Mouse (Mus musculus) hindbrain, embryonic 11.5 days (tissue): ENCODE results near the gene Podxl. TPM values are rescaled to one million over a fixed set of nuclear protein-coding genes. Genes with fewer than 3 reads are reported as not detected.

ENCODE experiments used
- ATAC-seq: fragments of 200-750 bp; cut with Nextera tagmentation; 2 replicates; pipeline ENCODE4 v1.8.0; 2017; ENCODE audit warnings: mild to moderate bottlenecking, moderate TSS enrichment, moderate library complexity; ENCODE audit not compliant: low FRiP score
- DNase-seq: peaks from one replicate; pipeline ENCODE4 v3.0.0-alpha.2; 2015; ENCODE audit warnings: low spot score
- H3K27ac ChIP-seq: fragments of 300-500 bp; sonication (generic); 2 replicates; pipeline ENCODE4 v1.5.1; 2014; ENCODE audit warnings: mild to moderate bottlenecking, low read depth, low read length
- H3K27me3 ChIP-seq: fragments of 300-500 bp; sonication (generic); 2 replicates; pipeline ENCODE4 v1.6.1; 2014; ENCODE audit warnings: mild to moderate bottlenecking, low read length, moderate library complexity, mixed read lengths; ENCODE audit not compliant: control insufficient read depth, insufficient read depth
- H3K36me3 ChIP-seq: fragments of 300-500 bp; sonication (generic); 2 replicates; pipeline ENCODE4 v1.6.1; 2014; ENCODE audit warnings: mild to moderate bottlenecking, low read length, moderate library complexity, mixed read lengths; ENCODE audit not compliant: control insufficient read depth, insufficient read depth
- H3K4me1 ChIP-seq: fragments of 300-500 bp; sonication (generic); replicated peaks from 2 replicates; pipeline ENCODE4 v1.6.1; 2014; ENCODE audit warnings: low read length, mixed read lengths; ENCODE audit not compliant: control insufficient read depth, insufficient read depth
- H3K4me2 ChIP-seq: fragments of 300-500 bp; sonication (generic); replicated peaks from 2 replicates; pipeline ENCODE4 v1.6.1; 2014; ENCODE audit warnings: mild to moderate bottlenecking, low read depth, low read length
- H3K4me3 ChIP-seq: fragments of 300-500 bp; sonication (generic); 2 replicates; pipeline ENCODE4 v1.5.1; 2014; ENCODE audit warnings: low read depth, low read length
- H3K9ac ChIP-seq: fragments of 300-500 bp; sonication (generic); 2 replicates; pipeline ENCODE4 v1.6.1; 2014; ENCODE audit warnings: low read depth, low read length
- H3K9me3 ChIP-seq: fragments of 300-500 bp; sonication (generic); 2 replicates; pipeline ENCODE4 v1.6.1; 2016; ENCODE audit warnings: low read length; ENCODE audit not compliant: control insufficient read depth
- WGBS: fragments of 180-500 bp; shearing (Covaris S2); extraction: QIAGEN DNeasy Blood & Tissue Kit; methylation state at CpG from one replicate; pipeline ENCODE4 v1.1.7; 2014; 5-methylcytosine and 5-hydroxymethylcytosine counted together
- polyA plus RNA-seq: library from polyadenylated mRNA; unstranded; fragments of >200 nt; fragmentation: Nextera tagmentation; extraction: Ambion mirVana; gene quantifications from 2 replicates; pipeline ENCODE4 v1.2.1, GENCODE M21; 2014

Podxl gene
- polyA plus RNA-seq, 1 experiment from 2014 or later, result 12.4 TPM

DNA sequence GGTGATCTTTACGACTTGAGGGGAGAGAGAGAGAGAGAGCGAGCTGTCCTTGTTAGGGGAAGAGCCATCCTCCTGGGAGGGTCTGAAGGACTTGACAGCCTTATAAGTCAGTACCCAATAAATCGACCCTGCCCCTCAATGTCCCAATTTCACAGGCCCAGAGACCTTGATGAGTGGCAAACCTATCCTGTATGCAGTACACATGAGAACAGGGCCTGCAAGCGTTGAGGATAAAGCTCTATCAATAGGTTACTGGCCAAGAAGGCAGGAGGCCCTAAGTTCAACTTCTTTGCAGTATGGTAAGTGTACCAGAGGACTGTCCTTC is 33.3 kb upstream of the Podxl start:
- Histone ChIP-seq H3K9ac (no peak overlapping the region; the same call in 1 of the 2 replicates), H3K27ac (peak overlapping the region; percentile 85), H3K9me3 (no peaks in the 10 kb centered on the region), H3K36me3 (no peaks in the 10 kb centered on the region), H3K4me1 (peaks cover 9% of the 10 kb centered on the region; the same call in 1 of the 2 replicates), H3K4me2 (peak overlapping the region; percentile 29; the same call in 1 of the 2 replicates), H3K27me3 (no peaks in the 10 kb centered on the region), H3K4me3 (no peak overlapping the region)
- WGBS, result 16% methylated on average over 4 of the region's 4 CpGs
- DNase-seq (no peak), ATAC-seq (no peak; the same call in 1 of the 2 replicates)

DNA sequence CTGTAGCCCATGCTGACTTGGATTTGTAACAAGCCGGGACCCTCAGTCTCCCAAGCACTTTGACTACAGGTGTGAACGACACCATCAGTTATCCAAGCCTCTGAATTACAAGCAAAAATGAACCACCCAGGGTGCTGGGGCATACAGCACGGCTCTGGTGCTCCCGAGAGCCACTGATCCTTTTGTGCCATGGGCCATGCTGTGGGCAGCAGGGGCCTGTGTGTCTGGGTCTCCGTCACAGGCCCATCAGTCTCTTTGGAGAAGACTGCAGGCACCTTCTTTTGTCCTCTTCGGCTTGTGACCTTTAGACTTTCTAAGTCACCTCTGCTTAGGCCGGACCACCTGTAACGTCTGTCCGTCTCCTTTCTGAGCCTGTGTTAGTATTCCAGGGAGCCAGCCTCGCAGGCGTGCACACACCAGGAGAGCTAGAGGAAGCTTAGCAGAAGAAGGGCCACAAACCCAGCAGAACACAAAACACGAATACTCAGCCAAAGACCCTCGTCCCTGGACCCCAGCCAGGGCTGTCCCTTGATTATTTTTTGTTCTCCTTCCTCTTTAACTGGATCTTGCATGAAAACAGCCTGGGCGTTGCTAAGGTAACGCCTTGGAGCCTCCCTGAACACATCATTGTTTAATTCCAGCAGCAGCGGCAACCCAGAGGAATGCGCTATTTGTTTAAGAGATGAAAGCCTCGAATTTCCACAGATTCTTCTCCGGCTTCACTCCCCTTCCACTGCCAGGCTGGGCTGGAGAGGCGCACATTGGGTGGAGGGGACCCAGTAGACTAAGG is 32.8 kb upstream of the Podxl start:
- Histone ChIP-seq H3K4me3 (no peak overlapping the region), H3K4me1 (peaks cover 9% of the 10 kb centered on the region; the same call in 1 of the 2 replicates), H3K27me3 (no peaks in the 10 kb centered on the region), H3K9ac (peak overlapping the region; percentile 34; the same call in 1 of the 2 replicates), H3K36me3 (no peaks in the 10 kb centered on the region), H3K9me3 (no peaks in the 10 kb centered on the region), H3K4me2 (peak overlapping the region; percentile 29), H3K27ac (peak overlapping the region; percentile 85)
- ATAC-seq (peak; percentile 87), DNase-seq (peak; percentile 74)
- WGBS, result 8% methylated on average over 20 of the region's 20 CpGs

DNA sequence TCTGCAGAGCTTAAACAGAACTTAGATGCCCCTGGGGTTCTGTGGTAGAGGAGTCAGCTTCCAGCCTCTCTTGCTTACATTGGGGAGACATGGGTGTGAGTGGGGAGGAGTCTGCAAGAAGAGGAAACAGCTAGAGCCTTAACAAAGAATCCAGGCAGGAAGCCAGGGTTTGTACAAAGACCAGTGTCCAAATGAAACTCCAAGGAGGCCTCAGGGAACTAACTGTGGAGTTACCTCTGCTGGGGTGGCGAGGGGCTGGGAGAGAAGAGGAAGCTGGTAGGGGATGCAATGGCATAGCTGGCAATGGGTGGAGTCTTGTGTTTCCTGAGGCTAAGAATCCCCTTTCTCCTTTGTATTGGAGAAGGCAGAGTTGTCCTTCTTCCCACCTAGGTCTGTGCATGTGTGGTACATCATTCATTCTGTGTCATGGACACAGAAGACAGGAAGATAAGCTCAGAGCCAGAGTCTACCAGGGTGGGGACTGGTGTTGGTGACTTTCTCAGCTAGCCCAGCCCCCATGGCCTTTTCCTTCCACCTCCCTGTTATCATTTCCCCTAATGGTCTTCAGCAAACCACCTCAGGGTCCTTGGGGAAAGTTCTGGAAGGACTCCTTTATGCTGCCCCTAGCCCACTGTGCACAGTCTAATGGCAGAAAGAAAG is 28.9 kb upstream of the Podxl start:
- Histone ChIP-seq H3K27ac (no peak overlapping the region), H3K9me3 (no peaks in the 10 kb centered on the region), H3K27me3 (no peaks in the 10 kb centered on the region), H3K4me3 (no peak overlapping the region), H3K36me3 (no peaks in the 10 kb centered on the region), H3K4me2 (no peak overlapping the region), H3K9ac (no peak overlapping the region), H3K4me1 (peaks cover 2% of the 10 kb centered on the region; the same call in 1 of the 2 replicates)
- ATAC-seq (no peak), DNase-seq (no peak)
- WGBS, result 86% methylated on average over 1 of the region's 1 CpGs

DNA sequence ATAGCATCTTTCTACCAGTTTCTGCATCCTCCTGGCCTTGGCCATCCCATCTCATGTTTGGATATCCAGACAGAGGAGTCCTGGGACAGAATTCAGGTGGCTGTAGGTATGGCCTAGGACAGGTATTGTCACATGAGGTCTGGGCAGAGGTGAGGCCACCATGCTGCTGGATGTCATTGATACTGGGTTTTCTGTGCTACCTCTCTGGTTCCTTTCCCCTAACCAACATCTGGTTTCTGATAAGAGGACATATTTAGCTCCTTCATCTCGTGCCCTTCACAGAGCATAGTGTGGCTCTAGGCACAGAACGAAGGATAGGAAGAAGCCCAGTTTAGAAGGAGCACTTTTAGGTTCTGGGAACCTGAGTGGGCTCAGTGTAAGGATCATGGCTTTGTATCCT is 28.3 kb upstream of the Podxl start:
- Histone ChIP-seq H3K9me3 (no peaks in the 10 kb centered on the region), H3K27me3 (no peaks in the 10 kb centered on the region), H3K36me3 (no peaks in the 10 kb centered on the region), H3K4me3 (no peak overlapping the region), H3K9ac (no peak overlapping the region), H3K27ac (no peak overlapping the region), H3K4me1 (no peaks in the 10 kb centered on the region; the same call in 1 of the 2 replicates), H3K4me2 (no peak overlapping the region)
- no peak for DNase-seq
- 86% methylated on average over 2 of the region's 2 CpGs for WGBS
- no peak for ATAC-seq

DNA sequence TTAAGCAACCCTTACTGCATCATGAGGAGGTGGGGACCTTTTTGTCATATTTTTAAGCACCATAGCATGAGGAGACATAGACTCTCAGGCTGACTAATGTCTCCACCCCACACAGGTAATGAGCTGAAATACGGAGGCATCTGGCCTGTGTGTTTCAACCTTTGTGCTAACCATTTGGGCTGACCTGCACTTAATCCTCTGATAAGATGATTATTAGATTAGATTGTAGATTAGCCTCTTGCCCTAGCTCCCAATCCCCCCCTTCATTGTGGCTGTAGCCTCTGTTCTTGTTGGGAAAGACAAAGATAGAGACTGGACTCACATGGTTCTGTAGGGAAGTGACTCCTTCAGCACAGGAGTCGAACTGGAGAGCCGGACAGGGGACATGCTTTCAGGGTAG is 27.9 kb upstream of the Podxl start:
- Histone ChIP-seq H3K27ac (no peak overlapping the region), H3K36me3 (no peaks in the 10 kb centered on the region), H3K4me1 (no peaks in the 10 kb centered on the region; the same call in 1 of the 2 replicates), H3K9ac (no peak overlapping the region), H3K4me2 (no peak overlapping the region), H3K4me3 (no peak overlapping the region), H3K9me3 (no peaks in the 10 kb centered on the region), H3K27me3 (no peaks in the 10 kb centered on the region)
- ATAC-seq (no peak), DNase-seq (no peak)
- WGBS, result 86% methylated on average over 3 of the region's 3 CpGs

DNA sequence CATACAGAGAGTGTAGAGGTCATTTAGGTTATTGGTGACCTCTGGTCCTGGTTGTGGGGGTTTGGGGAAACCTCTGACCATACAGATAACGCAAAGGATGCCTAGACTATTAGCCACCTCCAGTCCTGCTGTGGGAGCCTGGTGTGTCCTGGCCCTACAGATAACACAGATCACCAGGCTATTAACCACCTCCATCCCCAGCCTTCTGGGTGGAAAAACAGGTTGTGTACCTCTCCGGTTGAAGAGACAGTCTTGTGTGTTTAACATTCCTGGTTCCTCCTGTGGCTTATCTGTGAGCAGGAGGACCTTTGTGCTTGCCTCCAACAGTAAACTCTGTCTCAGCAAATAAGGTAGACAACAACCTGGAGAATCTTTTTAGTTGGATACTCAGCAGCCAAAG is 27.0 kb upstream of the Podxl start:
- H3K4me1 ChIP-seq, result no peaks in the 10 kb centered on the region
- no peak for DNase-seq
- H3K9me3 ChIP-seq, result no peaks in the 10 kb centered on the region
- WGBS, result 77% methylated on average over 2 of the region's 2 CpGs
- no peak for ATAC-seq
- no peak overlapping the region for H3K9ac ChIP-seq
- H3K27ac ChIP-seq, result no peak overlapping the region
- H3K4me3 ChIP-seq, result no peak overlapping the region
- H3K36me3 ChIP-seq, result no peaks in the 10 kb centered on the region
- H3K27me3 ChIP-seq, result no peaks in the 10 kb centered on the region
- H3K4me2 ChIP-seq, result no peak overlapping the region

DNA sequence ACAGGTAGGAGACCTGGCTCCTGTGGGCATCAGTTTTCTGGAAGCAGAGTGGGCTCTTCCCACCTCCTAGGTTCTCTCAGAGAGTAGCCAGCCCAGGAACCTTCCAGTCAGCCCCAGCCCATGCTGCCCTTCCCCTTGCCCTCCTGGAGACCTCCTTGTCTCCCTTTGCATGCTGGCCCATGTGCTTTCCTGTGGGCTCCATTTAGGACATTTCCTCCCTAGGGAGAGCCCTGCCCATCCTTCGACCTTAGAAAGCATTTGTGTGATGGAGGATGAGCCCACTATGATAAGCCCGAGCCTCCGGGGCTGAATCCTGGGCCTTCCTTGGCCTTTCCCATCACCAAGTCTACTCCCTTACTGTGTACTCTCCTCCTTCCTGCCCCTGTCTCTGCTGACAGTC is 25.5 kb upstream of the Podxl start:
- H3K4me1 ChIP-seq, result no peaks in the 10 kb centered on the region
- no peak overlapping the region for H3K4me3 ChIP-seq
- H3K4me2 ChIP-seq, result no peak overlapping the region
- H3K36me3 ChIP-seq, result no peaks in the 10 kb centered on the region
- H3K27me3 ChIP-seq, result no peaks in the 10 kb centered on the region
- DNase-seq, result no peak
- no peak for ATAC-seq
- WGBS, result 83% methylated on average over 3 of the region's 3 CpGs
- no peak overlapping the region for H3K27ac ChIP-seq
- no peaks in the 10 kb centered on the region for H3K9me3 ChIP-seq
- H3K9ac ChIP-seq, result no peak overlapping the region

DNA sequence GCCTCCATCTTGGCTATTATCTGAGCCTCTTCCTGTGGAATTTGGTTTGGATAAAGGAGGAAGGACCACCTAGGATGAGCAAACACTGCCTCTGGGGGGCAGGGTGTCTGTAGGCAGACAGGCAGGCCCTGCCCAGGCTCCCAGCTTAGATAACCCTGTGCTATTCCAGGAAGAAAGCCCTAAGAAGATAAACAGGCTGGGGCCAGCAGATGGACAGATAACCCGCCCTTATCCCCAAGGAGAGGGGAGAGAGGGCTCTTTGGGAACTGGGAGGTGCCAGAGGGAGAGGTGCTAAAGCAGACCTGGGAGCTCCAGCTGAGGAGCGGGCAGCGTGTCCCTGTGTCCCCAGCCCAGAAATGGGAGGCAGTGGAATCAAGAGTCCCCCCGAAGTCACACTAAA is 23.9 kb upstream of the Podxl start:
- H3K4me3 ChIP-seq, result no peak overlapping the region
- H3K27me3 ChIP-seq, result no peaks in the 10 kb centered on the region
- no peaks in the 10 kb centered on the region for H3K36me3 ChIP-seq
- 57% methylated on average over 4 of the region's 4 CpGs for WGBS
- DNase-seq, result no peak
- no peaks in the 10 kb centered on the region for H3K4me1 ChIP-seq
- H3K9ac ChIP-seq, result no peak overlapping the region
- H3K4me2 ChIP-seq, result no peak overlapping the region
- H3K9me3 ChIP-seq, result no peaks in the 10 kb centered on the region
- no peak overlapping the region for H3K27ac ChIP-seq
- no peak for ATAC-seq

DNA sequence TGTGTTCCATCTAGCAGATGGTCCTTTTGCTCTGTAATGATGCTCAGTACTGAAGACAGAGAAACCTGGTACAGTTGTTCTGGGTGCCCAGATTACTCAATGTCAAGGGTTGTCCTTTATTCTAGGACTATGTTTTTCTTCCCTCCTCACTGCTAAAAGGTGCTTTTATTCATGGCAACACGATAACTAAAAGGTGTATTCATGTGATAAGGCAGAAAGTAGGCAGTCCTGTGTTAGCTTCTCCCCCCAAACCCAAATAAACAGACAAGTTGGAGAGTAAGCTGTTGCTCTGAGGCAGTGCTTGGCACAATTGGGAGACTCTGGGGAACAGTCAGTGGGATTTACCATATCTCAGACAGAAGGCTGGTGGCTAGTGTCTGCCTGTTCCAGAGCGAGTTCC is 22.3 kb upstream of the Podxl start:
- WGBS, result 80% methylated on average over 2 of the region's 2 CpGs
- H3K27ac ChIP-seq, result no peak overlapping the region
- no peaks in the 10 kb centered on the region for H3K4me1 ChIP-seq
- no peaks in the 10 kb centered on the region for H3K9me3 ChIP-seq
- H3K36me3 ChIP-seq, result no peaks in the 10 kb centered on the region
- H3K27me3 ChIP-seq, result no peaks in the 10 kb centered on the region
- no peak for DNase-seq
- no peak for ATAC-seq
- no peak overlapping the region for H3K9ac ChIP-seq
- no peak overlapping the region for H3K4me3 ChIP-seq
- no peak overlapping the region for H3K4me2 ChIP-seq
